Mouse (Mus musculus): Measurements from ENCODE around the gene E030018B13Rik.

DNA sequence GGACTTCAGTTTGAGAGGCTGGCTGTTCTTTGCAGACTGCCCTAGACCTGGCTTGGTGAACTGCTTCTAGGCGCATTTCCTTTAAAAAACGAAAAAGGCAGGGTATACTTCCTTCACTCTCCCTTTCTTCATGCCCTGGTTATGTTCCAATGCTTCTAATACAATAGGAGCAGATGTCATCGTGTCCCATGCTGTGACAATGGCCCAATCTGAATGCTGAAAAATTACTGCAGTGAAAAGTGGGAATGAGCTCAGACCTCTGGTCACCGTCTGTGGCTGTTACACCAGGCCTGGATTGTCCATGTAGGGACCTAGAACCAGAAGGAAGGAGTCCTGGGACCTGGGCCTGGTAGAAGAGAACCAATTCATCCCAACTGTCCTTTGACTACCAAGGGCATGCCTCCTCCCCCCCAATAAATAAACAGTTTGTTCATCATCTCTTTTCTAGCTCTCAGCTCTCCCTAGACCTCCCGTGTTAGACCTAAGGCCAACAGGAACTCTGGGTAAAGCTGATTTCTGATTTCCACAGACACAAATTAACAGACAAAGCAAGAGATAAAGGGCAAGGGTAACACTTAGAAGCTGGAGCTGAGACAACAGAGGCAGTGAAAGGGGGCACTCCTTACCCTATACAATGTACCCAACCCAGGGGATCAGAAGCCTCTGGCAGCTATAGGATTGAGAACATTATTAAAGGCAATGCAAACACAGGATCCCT lies 8.7 kb upstream of the E030018B13Rik start:
- TF ChIP-seq GATA1 (IDR thresholded peaks at IDR 0.05; ENCODE audit: borderline replicate concordance, low read length) (no peak), FLI1 (IDR thresholded peaks at IDR 0.05; ENCODE audit: low read length) (no peak)

Data from megakaryocyte, embryonic 14.5 days (primary cell).